Mouse (Mus musculus) kidney, adult 8-10 months (tissue): ENCODE measurements around the gene Snrpc.

Experiments
- DNase-seq, 2 experiments: peaks; one replicate each; pipeline ENCODE4 v3.0.0; 2022

Gene Snrpc

DNA sequence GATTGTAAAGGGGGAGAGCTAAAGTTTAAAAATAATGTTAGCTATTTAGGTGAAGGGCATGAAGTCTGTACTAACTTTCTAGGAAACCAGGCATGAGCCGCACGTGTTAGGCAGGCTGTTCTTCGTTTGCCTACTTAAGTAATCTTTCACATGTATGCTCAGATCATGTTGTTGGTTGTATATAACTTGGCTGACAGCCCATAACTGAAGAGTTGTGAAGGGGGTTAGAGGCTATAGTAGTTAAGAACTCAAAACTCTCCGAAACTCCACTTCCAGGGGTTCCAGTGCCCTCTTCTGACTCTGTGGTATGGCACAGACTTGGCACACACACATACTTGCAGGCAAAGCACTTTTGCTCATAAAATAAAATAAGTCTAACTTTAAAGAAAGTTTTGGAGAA is 28.8 kb downstream of the Snrpc start:
- DNase-seq = no peak

DNA sequence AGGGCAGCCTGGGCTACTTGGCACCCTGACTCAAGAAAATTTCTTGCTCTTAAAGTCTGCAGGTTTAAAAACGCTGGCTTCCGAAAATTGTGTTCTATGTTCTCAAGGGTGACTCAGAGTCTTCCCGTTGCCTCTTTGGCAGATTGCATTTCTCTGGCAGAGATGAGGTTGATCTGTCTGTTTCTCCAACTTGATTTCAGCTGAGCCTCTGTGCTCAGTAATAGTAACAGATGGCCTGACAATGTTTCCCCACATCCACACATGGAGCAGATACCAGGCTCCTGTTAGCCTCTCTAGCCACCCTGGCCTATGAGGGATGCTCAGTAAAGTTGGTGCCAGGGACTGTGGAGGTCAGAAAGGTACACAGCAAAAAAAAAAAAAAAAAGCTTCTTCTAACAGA is 33.9 kb downstream of the Snrpc start:
- DNase-seq = no peak

DNA sequence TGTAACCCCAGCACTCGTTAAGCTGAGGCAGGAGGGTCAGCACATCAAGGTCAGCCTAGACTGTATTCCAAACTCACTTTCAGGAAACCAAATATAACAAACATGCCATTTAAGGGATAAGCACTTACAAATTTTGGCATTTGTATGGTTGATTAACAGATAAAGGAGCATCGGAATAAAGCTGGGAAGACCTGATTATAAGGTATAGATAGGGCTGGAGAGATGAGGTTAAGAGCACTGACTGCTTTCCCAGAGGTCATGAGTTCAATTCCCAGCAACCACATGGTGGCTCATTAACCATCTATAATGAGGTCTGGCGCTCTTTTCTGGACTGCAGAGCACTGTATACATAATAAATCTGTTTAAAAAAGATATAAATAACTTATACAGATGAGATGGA is 35.6 kb downstream of the Snrpc start:
- no peak for DNase-seq

DNA sequence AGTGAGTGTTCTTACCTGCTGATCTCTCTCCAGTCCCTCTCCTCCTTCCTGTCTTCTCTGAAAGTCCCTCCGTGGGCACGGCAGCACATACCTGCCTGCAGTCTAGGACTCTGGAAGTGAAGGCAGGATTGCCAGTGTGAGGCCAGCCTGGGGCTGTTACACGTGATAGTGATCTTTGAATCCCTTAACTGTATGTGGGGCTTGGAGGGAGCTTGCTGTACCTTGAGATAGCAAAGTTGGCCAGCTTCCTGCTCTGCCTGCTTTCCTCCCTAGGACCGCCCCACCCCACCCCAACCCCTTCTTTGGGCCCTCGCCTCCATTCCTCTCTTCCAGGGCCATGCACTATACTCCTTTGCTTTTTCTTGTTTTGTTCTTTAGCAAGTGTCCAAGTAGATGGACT is 36.6 kb downstream of the Snrpc start:
- no peak for DNase-seq

DNA sequence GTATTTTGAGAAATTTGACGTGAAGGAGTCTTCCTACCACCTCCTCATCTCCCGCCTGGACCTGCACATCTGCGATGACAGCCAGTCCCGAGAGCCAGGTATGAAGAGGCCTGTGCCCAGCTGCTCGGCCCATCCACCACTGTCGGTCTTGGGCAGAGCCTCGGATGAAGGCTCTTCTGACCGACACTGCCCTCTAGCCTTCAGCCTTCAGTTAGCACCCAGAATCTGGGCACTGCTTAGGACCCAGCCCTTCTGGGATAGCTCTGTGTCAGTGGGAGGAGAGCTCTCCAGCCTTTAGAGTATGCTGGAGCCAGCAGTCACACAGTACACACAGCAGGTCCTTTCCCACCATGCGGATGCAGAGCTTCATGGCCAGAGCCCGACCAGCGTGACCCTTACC is 43.6 kb downstream of the Snrpc start:
- peak in 1 of 2 experiments; percentile 32 for DNase-seq

DNA sequence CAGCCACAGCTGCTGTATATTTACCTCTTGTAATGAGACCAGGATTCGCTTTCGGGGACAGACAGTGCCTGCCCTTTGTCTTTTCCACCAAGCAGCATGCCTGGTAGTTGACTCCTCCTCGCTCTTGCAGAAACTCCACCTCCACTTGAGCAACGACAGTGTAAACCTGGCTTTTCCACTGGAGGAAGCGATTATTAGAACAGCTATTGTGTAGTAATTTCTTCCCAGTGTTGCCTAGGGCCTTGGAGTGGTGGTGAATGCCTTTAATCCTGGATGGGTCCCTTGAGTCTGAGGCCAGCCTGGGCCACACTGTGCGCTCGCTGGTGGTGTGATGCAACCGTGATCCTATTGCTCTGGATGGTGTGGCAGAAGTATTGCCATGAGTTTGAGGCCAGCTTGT is 45.2 kb downstream of the Snrpc start:
- DNase-seq = no peak

DNA sequence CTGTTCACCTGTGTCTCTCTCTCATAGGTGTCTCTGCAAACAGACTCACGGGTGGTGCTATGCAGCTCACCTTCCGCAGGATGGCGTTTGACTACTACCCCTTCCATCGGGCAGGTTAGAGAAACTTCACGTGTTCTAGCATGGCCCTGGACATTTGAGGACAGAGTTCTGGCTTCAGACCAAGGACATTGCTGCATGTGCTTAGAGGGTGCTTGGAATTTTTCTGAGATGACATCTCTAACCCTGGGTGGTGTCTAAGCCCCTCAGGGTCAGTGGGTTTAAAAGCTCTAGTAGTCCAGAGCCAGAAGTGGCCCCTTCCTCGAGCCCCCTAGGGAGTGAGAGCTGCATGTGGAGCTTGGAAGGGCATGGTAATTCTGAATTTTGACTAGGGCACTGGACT is 46.0 kb downstream of the Snrpc start:
- no peak for DNase-seq

DNA sequence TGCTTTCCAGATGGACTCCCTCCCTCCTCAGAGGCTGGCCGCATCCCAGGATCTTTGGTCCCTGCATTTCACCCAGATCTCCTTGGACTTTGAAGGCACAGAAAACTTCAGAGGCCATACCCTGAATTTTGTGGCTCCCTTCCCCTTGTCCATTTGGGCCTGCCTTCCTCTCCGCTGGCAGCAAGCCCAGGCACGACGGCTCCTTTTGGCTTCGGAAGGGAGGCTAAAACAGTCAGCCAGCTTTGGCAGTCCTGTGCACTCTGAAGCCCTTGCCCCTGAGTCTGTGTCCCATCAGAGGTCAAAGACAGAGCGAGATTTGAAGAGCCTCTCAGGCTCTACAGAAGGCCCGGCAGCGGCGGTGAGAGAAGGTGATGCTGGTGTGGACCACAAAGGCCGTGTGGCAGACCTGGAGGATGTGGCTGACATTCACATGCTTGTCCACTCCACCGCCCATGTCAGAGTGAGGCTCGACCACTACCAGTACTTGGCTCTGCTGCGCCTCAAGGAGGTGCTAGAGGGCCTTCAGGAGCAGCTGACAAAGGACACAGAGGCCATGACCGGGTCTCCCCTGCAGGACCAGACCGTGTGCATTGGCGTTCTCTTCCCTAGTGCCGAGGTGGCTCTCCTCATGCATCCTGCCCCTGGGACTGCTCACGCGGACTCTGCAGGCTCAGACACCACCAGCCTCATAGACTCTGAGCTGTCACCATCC is 48.7 kb downstream of the Snrpc start:
- no peak for DNase-seq
